Mouse (Mus musculus): ENCODE measurements at regions not wholly inside any gene's neighbourhood (a gene's known extent, or its start where the extent isn't known, plus 50 kb on each side); places are given as distances from the start of the nearest gene placed in this dataset.
"Not testable (repeated sequence)": the region's sequence is repeated elsewhere in the genome, so short reads cannot be mapped to it uniquely, and the experiment has no call there.

GRCm38 (mm10) chr14:68762916-68763315, 531.2 kb downstream of the Synb start:
- no peak overlapping the region for H3K4me2 ChIP-seq (ENCODE audit: low read depth, low read length)
- no peaks in the 10 kb centered on the region for H3K36me3 ChIP-seq (ENCODE audit: control insufficient read depth, insufficient read depth, low read length)
- 79% methylated on average over 3 of the region's 3 CpGs for WGBS
- no peaks in the 10 kb centered on the region for H3K9me3 ChIP-seq (ENCODE audit: control insufficient read depth, low read length)
- no peak for DNase-seq (ENCODE audit: low spot score)
- no peak overlapping the region for H3K27ac ChIP-seq (replicated peaks; ENCODE audit: low read depth, low read length)
- no peak for ATAC-seq (ENCODE audit: low read depth)
- no peak overlapping the region for H3K9ac ChIP-seq (ENCODE audit: low read depth, low read length)
- H3K4me3 ChIP-seq (ENCODE audit: low read depth, low read length), result no peak overlapping the region
- H3K27me3 ChIP-seq (replicated peaks; ENCODE audit: control insufficient read depth, insufficient read depth, low read length), result no peaks in the 10 kb centered on the region
- H3K4me1 ChIP-seq (ENCODE audit: control insufficient read depth, insufficient read depth, low read length), result no peaks in the 10 kb centered on the region

GRCm38 (mm10) chr14:68744661-68745060, 549.4 kb downstream of the Synb start:
- DNase-seq (ENCODE audit: low spot score), result no peak

GRCm38 (mm10) chr14:68738474-68738873, 555.6 kb downstream of the Synb start:
- no peak for DNase-seq (ENCODE audit: low spot score)
- WGBS, result no CpG with 5 or more reads among the region's 1 CpGs
- Histone ChIP-seq H3K27me3 (replicated peaks; ENCODE audit: control insufficient read depth, insufficient read depth, low read length) (no peaks in the 10 kb centered on the region), H3K27ac (replicated peaks; ENCODE audit: low read depth, low read length) (no peak overlapping the region), H3K4me1 (ENCODE audit: control insufficient read depth, insufficient read depth, low read length) (no peaks in the 10 kb centered on the region), H3K9ac (ENCODE audit: low read depth, low read length) (no peak overlapping the region), H3K4me3 (ENCODE audit: low read depth, low read length) (no peak overlapping the region), H3K36me3 (ENCODE audit: control insufficient read depth, insufficient read depth, low read length) (no peaks in the 10 kb centered on the region), H3K9me3 (ENCODE audit: control insufficient read depth, low read length) (no peaks in the 10 kb centered on the region), H3K4me2 (ENCODE audit: low read depth, low read length) (no peak overlapping the region)
- no peak for ATAC-seq (ENCODE audit: low read depth)

More at GRCm38 (mm10) chr14:68744661-68745060, 549.4 kb downstream of the Synb start:
- ATAC-seq (ENCODE audit: low read depth), result no peak
- WGBS, result 36% methylated on average over 2 of the region's 2 CpGs
- no peaks in the 10 kb centered on the region for H3K9me3 ChIP-seq (ENCODE audit: control insufficient read depth, low read length)
- H3K4me3 ChIP-seq (ENCODE audit: low read depth, low read length), result no peak overlapping the region
- no peaks in the 10 kb centered on the region for H3K27me3 ChIP-seq (replicated peaks; ENCODE audit: control insufficient read depth, insufficient read depth, low read length)
- H3K9ac ChIP-seq (ENCODE audit: low read depth, low read length), result no peak overlapping the region
- H3K4me2 ChIP-seq (ENCODE audit: low read depth, low read length), result no peak overlapping the region
- no peaks in the 10 kb centered on the region for H3K36me3 ChIP-seq (ENCODE audit: control insufficient read depth, insufficient read depth, low read length)
- H3K27ac ChIP-seq (replicated peaks; ENCODE audit: low read depth, low read length), result no peak overlapping the region
- no peaks in the 10 kb centered on the region for H3K4me1 ChIP-seq (ENCODE audit: control insufficient read depth, insufficient read depth, low read length)

GRCm38 (mm10) chr14:68735756-68736155, 558.3 kb downstream of the Synb start:
- not testable (repeated sequence) for ATAC-seq (ENCODE audit: low read depth); H3K4me2 ChIP-seq (ENCODE audit: low read depth, low read length)

GRCm38 (mm10) chr14:68721156-68721555, 572.9 kb downstream of the Synb start:
- H3K4me1 ChIP-seq (ENCODE audit: control insufficient read depth, insufficient read depth, low read length), result no peaks in the 10 kb centered on the region
- ATAC-seq (ENCODE audit: low read depth) (no peak), DNase-seq (ENCODE audit: low spot score) (no peak)
- no peak overlapping the region for H3K4me2 ChIP-seq (ENCODE audit: low read depth, low read length)
- no peaks in the 10 kb centered on the region for H3K36me3 ChIP-seq (ENCODE audit: control insufficient read depth, insufficient read depth, low read length)
- no peaks in the 10 kb centered on the region for H3K9me3 ChIP-seq (ENCODE audit: control insufficient read depth, low read length)
- no peak overlapping the region for H3K27ac ChIP-seq (replicated peaks; ENCODE audit: low read depth, low read length)
- 31% methylated on average over 6 of the region's 6 CpGs for WGBS
- no peak overlapping the region for H3K4me3 ChIP-seq (ENCODE audit: low read depth, low read length)
- no peak overlapping the region for H3K9ac ChIP-seq (ENCODE audit: low read depth, low read length)
- no peaks in the 10 kb centered on the region for H3K27me3 ChIP-seq (replicated peaks; ENCODE audit: control insufficient read depth, insufficient read depth, low read length)

More at GRCm38 (mm10) chr14:68735756-68736155, 558.3 kb downstream of the Synb start:
- WGBS, result 19% methylated on average over 2 of the region's 2 CpGs
- not testable (repeated sequence) for H3K9ac ChIP-seq (ENCODE audit: low read depth, low read length); H3K36me3 ChIP-seq (ENCODE audit: control insufficient read depth, insufficient read depth, low read length); H3K4me1 ChIP-seq (ENCODE audit: control insufficient read depth, insufficient read depth, low read length); H3K27me3 ChIP-seq (replicated peaks; ENCODE audit: control insufficient read depth, insufficient read depth, low read length); H3K9me3 ChIP-seq (ENCODE audit: control insufficient read depth, low read length); H3K27ac ChIP-seq (replicated peaks; ENCODE audit: low read depth, low read length); H3K4me3 ChIP-seq (ENCODE audit: low read depth, low read length)
- DNase-seq (ENCODE audit: low spot score), result peak; percentile 89

- Histone ChIP-seq H3K4me3 (ENCODE audit: low read depth, low read length) (no peak overlapping the region), H3K27ac (replicated peaks; ENCODE audit: low read depth, low read length) (no peak overlapping the region), H3K9me3 (ENCODE audit: control insufficient read depth, low read length) (no peaks in the 10 kb centered on the region), H3K27me3 (replicated peaks; ENCODE audit: control insufficient read depth, insufficient read depth, low read length) (no peaks in the 10 kb centered on the region), H3K9ac (ENCODE audit: low read depth, low read length) (no peak overlapping the region), H3K4me2 (ENCODE audit: low read depth, low read length) (no peak overlapping the region), H3K4me1 (ENCODE audit: control insufficient read depth, insufficient read depth, low read length) (no peaks in the 10 kb centered on the region), H3K36me3 (ENCODE audit: control insufficient read depth, insufficient read depth, low read length) (no peaks in the 10 kb centered on the region)
- 86% methylated on average over 9 of the region's 9 CpGs for WGBS
- ATAC-seq (ENCODE audit: low read depth) (no peak), DNase-seq (ENCODE audit: low spot score) (no peak)
These were observed 574.5 kb downstream of the Synb start for GRCm38 (mm10) chr14:68719429-68720160.

- Histone ChIP-seq H3K27ac (replicated peaks; ENCODE audit: low read depth, low read length) (no peak overlapping the region), H3K4me1 (ENCODE audit: control insufficient read depth, insufficient read depth, low read length) (no peaks in the 10 kb centered on the region), H3K9me3 (ENCODE audit: control insufficient read depth, low read length) (no peaks in the 10 kb centered on the region), H3K9ac (ENCODE audit: low read depth, low read length) (no peak overlapping the region), H3K36me3 (ENCODE audit: control insufficient read depth, insufficient read depth, low read length) (no peaks in the 10 kb centered on the region), H3K4me2 (ENCODE audit: low read depth, low read length) (no peak overlapping the region), H3K4me3 (ENCODE audit: low read depth, low read length) (no peak overlapping the region), H3K27me3 (replicated peaks; ENCODE audit: control insufficient read depth, insufficient read depth, low read length) (no peaks in the 10 kb centered on the region)
- no peak for DNase-seq (ENCODE audit: low spot score)
- ATAC-seq (ENCODE audit: low read depth), result no peak
- 89% methylated on average over 6 of the region's 6 CpGs for WGBS
These were observed 575.3 kb downstream of the Synb start for GRCm38 (mm10) chr14:68718846-68719245.
